In the genomic region with DNA sequence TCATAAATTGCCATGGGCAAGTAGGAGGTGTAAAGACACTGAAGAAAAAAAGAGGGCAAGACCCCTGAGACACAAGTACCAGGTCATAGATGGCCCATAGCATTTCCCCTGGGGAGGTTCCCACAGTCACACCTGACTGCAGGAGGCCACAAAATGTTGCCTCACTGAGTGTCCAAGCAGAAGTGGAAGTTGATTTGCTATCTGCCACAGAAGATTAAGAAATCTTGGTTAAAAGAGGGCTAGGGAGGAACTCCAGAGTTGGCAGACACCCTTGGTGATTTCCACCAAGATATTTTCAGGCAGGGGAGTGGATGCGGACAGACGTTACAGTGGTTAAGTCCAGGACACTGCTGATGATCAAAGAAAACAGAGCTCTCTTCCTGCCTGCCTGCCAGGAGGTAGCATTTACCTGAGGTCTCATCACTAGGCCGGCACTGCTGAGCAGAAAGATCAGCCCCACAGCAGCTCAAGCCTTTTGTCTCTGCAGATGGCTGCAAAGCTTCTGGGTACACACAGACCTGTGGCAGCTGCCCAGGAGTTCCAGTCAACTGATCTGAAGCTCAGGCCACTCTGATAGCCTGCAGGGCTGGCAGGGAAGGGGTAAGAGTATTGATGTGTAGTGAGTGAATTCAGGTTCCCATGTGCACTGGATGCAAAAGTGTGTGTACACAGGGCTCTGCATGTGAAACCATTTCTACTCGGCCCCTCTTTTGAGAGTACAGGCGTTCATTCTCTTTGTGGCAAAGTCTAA, we compare ENCODE assay signal across 32 mouse cellular contexts. TPM values are rescaled to one million over a fixed set of nuclear protein-coding genes. Genes with fewer than 3 reads are reported as not detected.
A peak's percentile ranks its signal among the peaks of the same experiment; 100 is the strongest.
DNase-seq lines count a peak whose midpoint lies in the region; ATAC-seq lines count a peak whose summit lies in the region.
"Had no signal": no experiment of that assay in that cellular context is flagged by ENCODE, and none has a peak within 500 bp of the region (broad histone marks: within the 10 kb centered on the region; RNA-seq: fewer than 3 reads in every experiment).

No protein-coding gene starts in this region.

- peak; percentile 83 for DNase-seq in heart, adult 11 months
- peak; percentile 16 for DNase-seq in testis, postnatal 14 days (ENCODE audit: low spot score)
- DNase-seq in testis, postnatal 10 days (ENCODE audit: low spot score): no peak
- no peak for DNase-seq in thymus, postnatal 14 days
- no peak for DNase-seq in kidney, adult 18-20 months
- DNase-seq: adrenal gland, adult 2 months; cerebellum, adult 2 months; cerebellum, postnatal 25 days; embryo, embryonic 11 days; gastrocnemius, adult 2 months; heart, postnatal 10 days; kidney, adult 2 months; layer of hippocampus, postnatal 36 days; lung, postnatal 4 days; right cerebral cortex, postnatal 25 days; thymus, adult 2 months had no signal

- H3K27me3 ChIP-seq in heart, embryonic 11.5 days (ENCODE audit: control insufficient read depth, insufficient read depth, low read length): no peaks in the 10 kb centered on the region
- H3K27me3 ChIP-seq: forebrain, embryonic 13.5 days; heart, embryonic 12.5 days; hindbrain, embryonic 12.5 days; stomach, embryonic 15.5 days had no signal

- H3K9me3 ChIP-seq in heart, embryonic 11.5 days (replicated peaks; ENCODE audit: control insufficient read depth, low read length): no peaks in the 10 kb centered on the region
- H3K9me3 ChIP-seq: forebrain, embryonic 13.5 days; heart, embryonic 12.5 days; hindbrain, embryonic 12.5 days; stomach, embryonic 15.5 days had no signal

- no peak overlapping the region for H3K9ac ChIP-seq in heart, embryonic 11.5 days (ENCODE audit: low read depth, low read length)
- H3K9ac ChIP-seq: forebrain, embryonic 13.5 days; heart, embryonic 12.5 days; hindbrain, embryonic 12.5 days; liver, embryonic 14.5 days; stomach, embryonic 15.5 days had no signal

- no peak overlapping the region for H3K4me2 ChIP-seq in heart, embryonic 11.5 days
- H3K4me2 ChIP-seq: forebrain, embryonic 13.5 days; heart, embryonic 12.5 days; hindbrain, embryonic 12.5 days; midbrain, embryonic 11.5 days; stomach, embryonic 15.5 days had no signal

- ATAC-seq in heart, embryonic 11.5 days (replicated peaks; ENCODE audit: insufficient number of reproducible peaks, low FRiP score, low TSS enrichment): no peak
- peak; percentile 82 to 86 for ATAC-seq in hematopoietic stem cell, adult 5-6 weeks (replicated peaks in 1 of 2; ENCODE audit: insufficient read depth in 1 of 2, low FRiP score in 2 of 2, low TSS enrichment in 1 of 2, low read depth in 1 of 2, poor library complexity in 2 of 2, severe bottlenecking in 2 of 2)
- peak; percentile 71 for ATAC-seq in neutrophil, adult 5-6 weeks (ENCODE audit: extremely low read depth, insufficient number of reproducible peaks, low FRiP score, poor library complexity, severe bottlenecking)
- ATAC-seq: forebrain, embryonic 13.5 days had no signal

- H3K4me1 ChIP-seq in heart, embryonic 11.5 days (ENCODE audit: control insufficient read depth, insufficient read depth, low read length): no peaks in the 10 kb centered on the region; the same call in 1 of the 2 replicates
- H3K4me1 ChIP-seq: forebrain, embryonic 13.5 days; hindbrain, embryonic 12.5 days; stomach, embryonic 15.5 days had no signal

- no peak overlapping the region for H3K27ac ChIP-seq in heart, embryonic 11.5 days (ENCODE audit: low read depth, low read length)
- H3K27ac ChIP-seq: forebrain, embryonic 13.5 days; gastrocnemius, adult 2 months; hindbrain, embryonic 12.5 days; kidney, postnatal 0 days; liver, embryonic 14.5 days; stomach, embryonic 15.5 days had no signal

- H3K4me3 ChIP-seq in heart, embryonic 11.5 days (ENCODE audit: low read depth, low read length): no peak overlapping the region
- H3K4me3 ChIP-seq: forebrain, embryonic 13.5 days; gastrocnemius, adult 2 months; heart, embryonic 12.5 days; hindbrain, embryonic 12.5 days; stomach, embryonic 15.5 days had no signal

- no peaks in the 10 kb centered on the region for H3K36me3 ChIP-seq in heart, embryonic 11.5 days (ENCODE audit: control insufficient read depth, insufficient read depth, low read length)
- H3K36me3 ChIP-seq: heart, embryonic 12.5 days; hindbrain, embryonic 12.5 days; stomach, embryonic 15.5 days had no signal

- WGBS in heart, embryonic 11.5 days (ENCODE audit: insufficient replicate concordance): 64% methylated on average over 5 of the region's 5 CpGs

RNA-seq across cellular contexts. Expression of a gene that starts 1.3 kb away (rescaled TPM):
- not detected in 2 replicates for polyA plus RNA-seq in heart, embryonic 11.5 days (2014; fragmentation: Nextera tagmentation; extraction: Ambion mirVana)
- total RNA-seq in hematopoietic stem cell, adult 5-6 weeks (2017): not detected in 2 replicates
- total RNA-seq in neutrophil, adult 5-6 weeks (2017): not detected in 2 replicates
- total RNA-seq: adrenal gland, adult 2 months; heart, postnatal 10 days; layer of hippocampus, adult 18-20 months; layer of hippocampus, postnatal 36 days; left cerebral cortex, postnatal 10 days; midbrain, postnatal 0 days had no signal
- polyA plus RNA-seq: adrenal gland, adult 2 months; cerebellum, adult 2 months; embryonic facial prominence, embryonic 14.5 days; forebrain, embryonic 13.5 days; heart, embryonic 12.5 days; hindbrain, embryonic 12.5 days; kidney, adult 2 months; kidney, postnatal 0 days; limb, embryonic 11.5 days; lung, embryonic 16.5 days; midbrain, embryonic 11.5 days; midbrain, postnatal 0 days; thymus, adult 2 months had no signal

RNA-seq across cellular contexts. Expression of a gene that starts 34.4 kb away (rescaled TPM):
- not detected in 2 replicates for polyA plus RNA-seq in heart, embryonic 11.5 days (2014; fragmentation: Nextera tagmentation; extraction: Ambion mirVana)
- not detected in 2 replicates for total RNA-seq in hematopoietic stem cell, adult 5-6 weeks (2017)
- total RNA-seq in neutrophil, adult 5-6 weeks (2017): 0.74 and 0.93 TPM in 2 replicates
- total RNA-seq: adrenal gland, adult 2 months; gastrocnemius, adult 2 months; heart, postnatal 10 days; layer of hippocampus, adult 18-20 months; layer of hippocampus, postnatal 36 days; left cerebral cortex, postnatal 10 days; midbrain, postnatal 0 days had no signal
- polyA plus RNA-seq: adrenal gland, adult 2 months; cerebellum, adult 2 months; embryonic facial prominence, embryonic 14.5 days; forebrain, embryonic 13.5 days; heart, embryonic 12.5 days; hindbrain, embryonic 12.5 days; kidney, adult 2 months; kidney, postnatal 0 days; limb, embryonic 11.5 days; liver, embryonic 14.5 days; lung, embryonic 16.5 days; midbrain, embryonic 11.5 days; midbrain, postnatal 0 days; stomach, embryonic 15.5 days had no signal

RNA-seq across cellular contexts. Expression of a gene that starts 46.5 kb away (rescaled TPM):
- not detected in 2 replicates for polyA plus RNA-seq in heart, embryonic 11.5 days (2014; fragmentation: Nextera tagmentation; extraction: Ambion mirVana)
- not detected in 2 replicates for total RNA-seq in hematopoietic stem cell, adult 5-6 weeks (2017)
- total RNA-seq in neutrophil, adult 5-6 weeks (2017): not detected in 2 replicates
- total RNA-seq: gastrocnemius, adult 2 months; heart, postnatal 10 days; midbrain, postnatal 0 days had no signal
- polyA plus RNA-seq: adrenal gland, adult 2 months; forebrain, embryonic 13.5 days; hindbrain, embryonic 12.5 days; kidney, adult 2 months; limb, embryonic 11.5 days had no signal

Comparison
In these comparisons a context has a peak if more than half of its experiments do, and no peak if none do; other contexts are left out.
1. DNase-seq: peak in heart, adult 11 months (single experiment) and testis, postnatal 14 days (single experiment); none in testis, postnatal 10 days (single experiment), thymus, postnatal 14 days (single experiment) and kidney, adult 18-20 months (single experiment).